Mouse (Mus musculus) hindbrain, embryonic 14.5 days (tissue): ENCODE measurements at regions not wholly inside any gene's neighbourhood (a gene's known extent, or its start where the extent isn't known, plus 50 kb on each side); places are given as distances from the start of the nearest gene placed in this dataset.
"Not testable (repeated sequence)": the region's sequence is repeated elsewhere in the genome, so short reads cannot be mapped to it uniquely, and the experiment has no call there.

Experiments used
- ATAC-seq: fragments of 200-750 bp; cut with Nextera tagmentation; 2 replicates; pipeline ENCODE4 v1.8.0; 2017; ENCODE audit warnings: moderate number of reproducible peaks, mild to moderate bottlenecking, moderate TSS enrichment, moderate library complexity; ENCODE audit not compliant: low FRiP score
- DNase-seq: peaks from one replicate; pipeline ENCODE4 v3.0.0-alpha.2; 2015; ENCODE audit warnings: low spot score
- H3K27ac ChIP-seq: fragments of 300-500 bp; sonication (generic); 2 replicates; pipeline ENCODE4 v1.5.1; 2014; ENCODE audit warnings: mild to moderate bottlenecking, moderate library complexity
- H3K27me3 ChIP-seq: fragments of 300-500 bp; sonication (generic); 2 replicates; pipeline ENCODE4 v1.6.1; 2014; ENCODE audit warnings: mild to moderate bottlenecking, low read length, mixed read lengths; ENCODE audit not compliant: control insufficient read depth, insufficient read depth
- H3K36me3 ChIP-seq: fragments of 300-500 bp; sonication (generic); replicated peaks from 2 replicates; pipeline ENCODE4 v1.6.1; 2014; ENCODE audit not compliant: control insufficient read depth, insufficient read depth
- H3K4me1 ChIP-seq: fragments of 300-500 bp; sonication (generic); replicated peaks from 2 replicates; pipeline ENCODE4 v1.6.1; 2014; ENCODE audit warnings: antibody characterized with exemption, low read length, mixed read lengths; ENCODE audit not compliant: control insufficient read depth, insufficient read depth
- H3K4me2 ChIP-seq: fragments of 300-500 bp; sonication (generic); replicated peaks from 2 replicates; pipeline ENCODE4 v1.6.1; 2014; ENCODE audit warnings: mild to moderate bottlenecking, moderate library complexity
- H3K4me3 ChIP-seq: fragments of 300-500 bp; sonication (generic); replicated peaks from 2 replicates; pipeline ENCODE4 v1.5.1; 2014; ENCODE audit warnings: mild to moderate bottlenecking, low read length
- H3K9ac ChIP-seq: fragments of 300-500 bp; sonication (generic); 2 replicates; pipeline ENCODE4 v1.6.1; 2014
- H3K9me3 ChIP-seq: fragments of 300-500 bp; sonication (generic); 2 replicates; pipeline ENCODE4 v1.6.1; 2016; ENCODE audit warnings: low read length; ENCODE audit not compliant: control insufficient read depth
- WGBS: fragments of 180-500 bp; shearing (Covaris S2); extraction: QIAGEN DNeasy Blood & Tissue Kit; methylation state at CpG from one replicate; pipeline ENCODE4 v1.1.7; 2014; 5-methylcytosine and 5-hydroxymethylcytosine counted together

- not testable (repeated sequence) for H3K9me3 ChIP-seq, H3K4me2 ChIP-seq, H3K4me1 ChIP-seq, H3K27me3 ChIP-seq, H3K36me3 ChIP-seq, H3K4me3 ChIP-seq, DNase-seq, ATAC-seq, H3K27ac ChIP-seq, H3K9ac ChIP-seq
- WGBS, result 95% methylated on average over 4 of the region's 4 CpGs
These were observed 624.8 kb upstream of the Nr2f1 start for GRCm38 (mm10) chr13:78824357-78824756.

GRCm38 (mm10) chr13:78809656-78810055 is 610.1 kb upstream of the Nr2f1 start:
- peak; percentile 36 for DNase-seq
- Histone ChIP-seq H3K36me3 (no peaks in the 10 kb centered on the region), H3K4me2 (no peak overlapping the region), H3K27ac (no peak overlapping the region), H3K4me1 (no peaks in the 10 kb centered on the region), H3K9ac (no peak overlapping the region), H3K27me3 (no peaks in the 10 kb centered on the region), H3K9me3 (no peaks in the 10 kb centered on the region), H3K4me3 (no peak overlapping the region)
- ATAC-seq, result peak; percentile 81; the same call in 1 of the 2 replicates
- 24% methylated on average over 2 of the region's 2 CpGs for WGBS

- Histone ChIP-seq H3K4me1 (0 out of 2 replicates have a peak, but pooled peaks cover 3% of the 10 kb centered on the region), H3K9ac (no peak overlapping the region), H3K27ac (no peak overlapping the region), H3K4me2 (no peak overlapping the region), H3K36me3 (no peaks in the 10 kb centered on the region), H3K27me3 (no peaks in the 10 kb centered on the region), H3K4me3 (no peak overlapping the region), H3K9me3 (no peaks in the 10 kb centered on the region)
- DNase-seq, result no peak
- ATAC-seq, result peak; percentile 46; the same call in 1 of the 2 replicates
These were observed 603.2 kb upstream of the Nr2f1 start for GRCm38 (mm10) chr13:78802838-78803124.

GRCm38 (mm10) chr13:78802011-78802837 is 602.7 kb upstream of the Nr2f1 start:
- H3K27ac ChIP-seq, result no peak overlapping the region
- DNase-seq (no peak), ATAC-seq (peak; percentile 34; the same call in 1 of the 2 replicates)
- H3K4me2 ChIP-seq, result no peak overlapping the region
- no peaks in the 10 kb centered on the region for H3K9me3 ChIP-seq
- H3K4me3 ChIP-seq, result no peak overlapping the region
- H3K9ac ChIP-seq, result no peak overlapping the region
- 33% methylated on average over 7 of the region's 7 CpGs for WGBS
- no peaks in the 10 kb centered on the region for H3K27me3 ChIP-seq
- no peaks in the 10 kb centered on the region for H3K36me3 ChIP-seq
- 0 out of 2 replicates have a peak, but pooled peaks cover 3% of the 10 kb centered on the region for H3K4me1 ChIP-seq

GRCm38 (mm10) chr13:78799641-78800040 is 600.1 kb upstream of the Nr2f1 start:
- 76% methylated on average over 3 of the region's 3 CpGs for WGBS
- Histone ChIP-seq H3K9ac (no peak overlapping the region), H3K27me3 (no peaks in the 10 kb centered on the region), H3K9me3 (no peaks in the 10 kb centered on the region), H3K36me3 (no peaks in the 10 kb centered on the region), H3K27ac (no peak overlapping the region), H3K4me3 (no peak overlapping the region), H3K4me2 (no peak overlapping the region), H3K4me1 (0 out of 2 replicates have a peak, but pooled peaks cover 3% of the 10 kb centered on the region)
- no peak for DNase-seq
- no peak for ATAC-seq

GRCm38 (mm10) chr13:78795228-78795627 is 595.7 kb upstream of the Nr2f1 start:
- H3K4me2 ChIP-seq, result no peak overlapping the region
- H3K4me3 ChIP-seq, result no peak overlapping the region
- H3K27ac ChIP-seq, result no peak overlapping the region
- H3K36me3 ChIP-seq, result no peaks in the 10 kb centered on the region
- H3K9ac ChIP-seq, result no peak overlapping the region
- H3K27me3 ChIP-seq, result no peaks in the 10 kb centered on the region
- no peak for ATAC-seq
- H3K4me1 ChIP-seq, result no peaks in the 10 kb centered on the region
- no peaks in the 10 kb centered on the region for H3K9me3 ChIP-seq
- no peak for DNase-seq

- 90% methylated on average over 2 of the region's 2 CpGs for WGBS
- Histone ChIP-seq H3K36me3 (no peaks in the 10 kb centered on the region), H3K27ac (no peak overlapping the region), H3K4me2 (no peak overlapping the region), H3K27me3 (no peaks in the 10 kb centered on the region), H3K9ac (no peak overlapping the region), H3K9me3 (no peaks in the 10 kb centered on the region), H3K4me1 (no peaks in the 10 kb centered on the region), H3K4me3 (no peak overlapping the region)
- DNase-seq (no peak), ATAC-seq (no peak)
These were observed 584.7 kb upstream of the Nr2f1 start for GRCm38 (mm10) chr13:78784285-78784684.

- 65% methylated on average over 1 of the region's 1 CpGs for WGBS
- no peak for ATAC-seq
These were observed 584.2 kb upstream of the Nr2f1 start for GRCm38 (mm10) chr13:78783591-78784240.

More at GRCm38 (mm10) chr13:78783591-78784240, 584.2 kb upstream of the Nr2f1 start:
- H3K27ac ChIP-seq, result no peak overlapping the region
- DNase-seq, result no peak
- no peaks in the 10 kb centered on the region for H3K9me3 ChIP-seq
- H3K27me3 ChIP-seq, result no peaks in the 10 kb centered on the region
- H3K4me1 ChIP-seq, result no peaks in the 10 kb centered on the region
- no peaks in the 10 kb centered on the region for H3K36me3 ChIP-seq
- no peak overlapping the region for H3K4me3 ChIP-seq
- no peak overlapping the region for H3K9ac ChIP-seq
- no peak overlapping the region for H3K4me2 ChIP-seq
